Mouse (Mus musculus) stomach, postnatal 0 days (tissue): Measurements from ENCODE around the gene Alkbh2. TPM values are rescaled to one million over a fixed set of nuclear protein-coding genes. Genes with fewer than 3 reads are reported as not detected.
A peak's percentile ranks its signal among the peaks of the same experiment; 100 is the strongest.

Source experiments
- ATAC-seq: fragments of 200-750 bp; cut with Nextera tagmentation; 2 replicates; pipeline ENCODE4 v1.8.0; 2017; ENCODE audit not compliant: low FRiP score, low TSS enrichment
- DNase-seq: peaks from one replicate; pipeline ENCODE4 v3.0.0-alpha.2; 2016; ENCODE audit warnings: low spot score
- H3K27ac ChIP-seq: fragments of 300-500 bp; sonication (generic); replicated peaks from 2 replicates; pipeline ENCODE4 v1.5.1; 2014; ENCODE audit warnings: mild to moderate bottlenecking, control low read depth
- H3K27me3 ChIP-seq: fragments of 300-500 bp; sonication (generic); 2 replicates; pipeline ENCODE4 v1.6.1; 2014; ENCODE audit warnings: low read length; ENCODE audit not compliant: control insufficient read depth, insufficient read depth
- H3K36me3 ChIP-seq: fragments of 300-500 bp; sonication (generic); 2 replicates; pipeline ENCODE4 v1.6.1; 2014; ENCODE audit warnings: low read length, mixed read lengths; ENCODE audit not compliant: control insufficient read depth, insufficient read depth
- H3K4me1 ChIP-seq: fragments of 300-500 bp; sonication (generic); replicated peaks from 2 replicates; pipeline ENCODE4 v1.6.1; 2014; ENCODE audit warnings: antibody characterized with exemption; ENCODE audit not compliant: control insufficient read depth, insufficient read depth
- H3K4me2 ChIP-seq: fragments of 300-500 bp; sonication (generic); replicated peaks from 2 replicates; pipeline ENCODE4 v1.6.1; 2014; ENCODE audit warnings: low read depth, mild to moderate bottlenecking, control low read depth, moderate library complexity
- H3K4me3 ChIP-seq: fragments of 300-500 bp; sonication (generic); 2 replicates; pipeline ENCODE4 v1.5.1; 2014; ENCODE audit warnings: low read depth, low read length, control low read depth
- H3K9ac ChIP-seq: fragments of 300-500 bp; sonication (generic); 2 replicates; pipeline ENCODE4 v1.6.1; 2014; ENCODE audit warnings: mild to moderate bottlenecking, low read length, control low read depth, mixed read lengths
- H3K9me3 ChIP-seq: fragments of 300-500 bp; sonication (generic); 2 replicates; pipeline ENCODE4 v1.6.1; 2016; ENCODE audit warnings: low read length; ENCODE audit not compliant: control insufficient read depth
- CTCF ChIP-seq: IDR thresholded peaks from 2 replicates; pipeline ENCODE4 v1.5.1; 2016; ENCODE audit warnings: antibody characterized with exemption, low read depth, mild to moderate bottlenecking, moderate library complexity
- EP300 ChIP-seq: optimal IDR thresholded peaks from 2 replicates; pipeline ENCODE3; 2016; ENCODE audit warnings: antibody characterized with exemption
- WGBS: fragments of 180-500 bp; shearing (Covaris S2); extraction: QIAGEN DNeasy Blood & Tissue Kit; methylation state at CpG from one replicate; pipeline ENCODE4 v1.1.7; 2014; 5-methylcytosine and 5-hydroxymethylcytosine counted together
- polyA plus RNA-seq: library from polyadenylated mRNA; unstranded; fragments of >200 nt; fragmentation: Nextera tagmentation; extraction: Ambion mirVana; gene quantifications from 2 replicates; pipeline ENCODE4 v1.2.1, GENCODE M21; 2015

The Alkbh2 gene
- 6.2 and 6.9 TPM in 2 replicates for polyA plus RNA-seq

- ATAC-seq, result peak; percentile 22; the same call in 1 of the 2 replicates
Observed at GRCm38 (mm10) chr5:114127374-114128349, at the start of gene Alkbh2. Gene Alkbh2, minus strand, starts transcription at chr5:114128218.

DNA sequence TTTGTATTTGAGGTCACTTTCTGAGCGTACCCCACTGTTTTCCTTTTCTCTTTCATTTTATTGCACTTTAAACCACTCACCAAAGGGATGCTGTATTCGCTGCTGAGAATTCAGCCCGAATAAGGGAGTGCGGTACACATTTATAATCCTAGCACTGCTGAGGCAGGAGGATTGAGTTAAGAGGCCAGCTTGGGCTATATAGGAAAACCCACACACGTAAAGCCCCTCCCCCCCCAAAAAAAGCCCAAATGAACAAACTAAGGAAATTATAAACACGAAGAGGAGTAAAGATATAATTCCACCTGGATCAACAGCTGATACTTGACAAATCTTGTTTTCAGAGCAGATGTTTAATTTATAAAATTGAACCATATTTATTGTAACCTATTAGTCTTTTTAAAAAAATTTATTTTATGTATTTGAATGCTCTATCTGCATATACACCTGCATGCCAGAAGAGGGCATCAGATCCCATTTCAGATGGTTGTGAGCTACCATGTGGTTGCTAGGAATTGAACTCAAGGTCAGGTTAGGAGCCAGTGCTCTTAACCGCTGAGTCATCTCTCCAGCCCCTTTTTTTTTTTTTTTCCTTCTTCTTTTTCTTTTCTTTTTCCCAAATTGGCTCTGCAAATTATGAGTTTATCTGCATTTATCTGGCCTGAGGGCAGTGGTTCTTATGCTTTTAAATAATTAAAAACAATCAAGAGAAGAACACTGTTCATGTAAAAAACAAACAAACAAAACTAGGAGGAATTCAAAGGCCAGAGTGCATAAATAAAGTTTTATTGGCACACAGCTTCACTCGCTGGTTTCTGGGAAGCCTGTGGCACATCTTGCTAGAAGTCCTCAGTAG, 48.8 kb upstream of the Alkbh2 start:
- no peak for ATAC-seq
- Histone ChIP-seq H3K27me3 (no peaks in the 10 kb centered on the region), H3K9me3 (no peaks in the 10 kb centered on the region), H3K4me2 (peak overlapping the region; percentile 82), H3K4me3 (peak overlapping the region; percentile 53; the same call in 1 of the 2 replicates), H3K27ac (peak overlapping the region; percentile 81; the same call in 1 of the 2 replicates), H3K9ac (peak overlapping the region; percentile 67), H3K36me3 (no peaks in the 10 kb centered on the region), H3K4me1 (no peaks in the 10 kb centered on the region; the same call in 1 of the 2 replicates)
- no peak for DNase-seq
- no peak for TF ChIP-seq EP300
- peak; percentile 56 for TF ChIP-seq CTCF
- 53% methylated on average over 8 of the region's 8 CpGs for WGBS

More at GRCm38 (mm10) chr5:114127374-114128349, at the start of gene Alkbh2:
- H3K4me2 ChIP-seq, result peak within 1 kb of the TSS; percentile 99
- H3K9ac ChIP-seq, result peak within 1 kb of the TSS; percentile 64
- under 1% methylated on average over 69 of the region's 69 CpGs for WGBS
- peak; percentile 90 for DNase-seq
- no peaks in the 10 kb centered on the region for H3K27me3 ChIP-seq
- peaks cover 7% of the 10 kb centered on the region; the same call in 1 of the 2 replicates for H3K36me3 ChIP-seq
- no peaks in the 10 kb centered on the region for H3K9me3 ChIP-seq
- peak; percentile 96 for TF ChIP-seq CTCF
- no peak for TF ChIP-seq EP300
- peaks cover 5% of the 10 kb centered on the region; the same call in 1 of the 2 replicates for H3K4me1 ChIP-seq
- H3K27ac ChIP-seq, result peak within 1 kb of the TSS; percentile 76
- peak within 1 kb of the TSS; percentile 61 for H3K4me3 ChIP-seq

DNA sequence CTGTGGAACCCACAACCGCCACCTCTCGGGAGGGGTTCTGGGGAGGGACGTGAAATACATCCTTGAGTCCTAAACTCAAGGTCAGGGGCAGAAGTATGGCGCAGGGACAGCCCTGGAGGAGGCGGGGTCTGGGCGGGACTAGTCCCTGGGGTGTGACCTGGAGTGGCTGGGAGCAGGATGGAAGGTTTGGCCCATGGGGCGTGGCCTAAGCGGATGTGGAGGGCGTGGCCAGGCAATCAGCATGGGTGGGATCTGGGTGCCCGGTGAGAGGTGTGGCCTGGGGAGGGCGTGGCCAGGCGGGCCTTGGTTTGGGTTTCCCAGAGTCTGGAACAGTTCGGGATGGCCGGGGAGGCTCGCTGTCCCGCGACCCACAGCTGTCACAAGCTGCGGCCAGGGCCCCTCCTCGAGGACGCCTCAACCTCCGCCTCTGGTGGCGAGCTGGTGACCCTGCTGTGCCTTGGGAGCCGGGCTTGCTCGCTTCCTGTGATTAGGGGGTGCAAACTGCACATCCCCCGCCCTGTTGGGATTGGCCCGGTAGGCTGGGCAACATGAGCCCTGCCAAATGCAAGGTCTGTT, 47.7 kb upstream of the Alkbh2 start:
- 0% methylated on average over 26 of the region's 26 CpGs for WGBS
- Histone ChIP-seq H3K9me3 (no peaks in the 10 kb centered on the region), H3K4me1 (no peaks in the 10 kb centered on the region; the same call in 1 of the 2 replicates), H3K4me2 (peak overlapping the region; percentile 82), H3K36me3 (no peaks in the 10 kb centered on the region), H3K9ac (peak overlapping the region; percentile 67), H3K4me3 (peak overlapping the region; percentile 53), H3K27ac (peak overlapping the region; percentile 81), H3K27me3 (no peaks in the 10 kb centered on the region)
- ATAC-seq, result peak; percentile 98
- DNase-seq, result peak; percentile 99
- TF ChIP-seq EP300 (no peak), CTCF (0 out of 2 replicates have a peak, but pooled peaks have one; percentile 6)

DNA sequence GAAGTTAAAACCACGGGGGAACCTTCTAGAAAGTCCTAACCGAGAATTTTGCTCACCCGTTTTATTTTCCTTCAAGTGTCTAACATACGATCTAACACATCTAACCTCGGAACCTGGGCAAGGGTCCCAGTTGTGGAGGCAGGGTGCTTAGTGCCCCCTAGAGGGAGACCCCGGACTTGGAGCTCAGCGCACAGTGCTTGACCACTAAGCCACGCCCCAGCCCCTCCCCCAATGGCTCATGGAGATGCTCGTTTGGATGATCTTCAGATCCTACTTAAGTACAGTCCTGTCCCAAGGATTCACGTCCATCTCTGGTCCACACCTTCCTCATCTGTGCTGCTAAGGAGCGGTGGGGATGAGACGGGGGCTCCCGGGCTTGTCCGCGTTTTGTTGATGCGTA, 46.6 kb upstream of the Alkbh2 start:
- H3K27me3 ChIP-seq, result no peaks in the 10 kb centered on the region
- no peaks in the 10 kb centered on the region for H3K36me3 ChIP-seq
- H3K4me2 ChIP-seq, result peak overlapping the region; percentile 42
- ATAC-seq (no peak), DNase-seq (peak; percentile 59)
- 0 out of 2 replicates have a peak overlapping the region, but pooled peaks have one; percentile 8 for H3K27ac ChIP-seq
- no peak overlapping the region for H3K9ac ChIP-seq
- no peaks in the 10 kb centered on the region; the same call in 1 of the 2 replicates for H3K4me1 ChIP-seq
- WGBS, result 13% methylated on average over 16 of the region's 16 CpGs
- H3K9me3 ChIP-seq, result no peaks in the 10 kb centered on the region
- peak overlapping the region; percentile 8; the same call in 1 of the 2 replicates for H3K4me3 ChIP-seq
- TF ChIP-seq CTCF (peak; percentile 66), EP300 (no peak)

DNA sequence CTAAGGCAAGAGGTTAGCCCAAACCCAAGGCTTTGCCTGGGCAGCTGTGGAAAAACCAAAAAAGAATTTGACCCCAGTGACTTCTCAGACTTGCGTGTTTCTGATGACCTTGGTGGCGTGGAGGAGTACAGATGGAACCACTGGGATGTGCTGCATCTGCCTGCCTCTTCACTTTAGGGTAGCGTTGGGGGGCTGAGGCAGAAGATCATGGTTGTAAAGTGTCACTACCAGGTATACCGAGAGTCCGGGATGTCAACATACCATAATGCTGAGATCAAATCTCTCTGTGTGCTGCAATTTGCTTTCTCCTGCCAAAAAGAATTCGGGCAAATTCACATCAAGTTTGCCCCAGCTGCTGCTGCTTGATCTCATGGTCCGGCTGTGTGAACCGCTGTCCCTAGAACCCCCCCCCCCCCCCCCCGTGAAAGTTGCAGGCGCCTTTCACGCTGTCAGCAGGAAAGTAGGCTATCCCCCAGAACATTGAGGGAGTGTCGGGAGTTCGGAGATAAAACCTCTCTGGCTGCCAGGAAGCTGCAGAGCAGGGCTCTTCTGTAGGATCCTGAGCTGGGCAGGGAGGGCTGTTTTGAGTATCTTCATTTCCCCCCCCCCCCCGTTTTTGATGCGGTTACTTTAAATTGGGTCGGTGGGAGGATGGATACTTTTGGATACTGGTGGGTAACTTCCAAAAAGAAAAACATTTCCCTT, 46.0 kb upstream of the Alkbh2 start:
- TF ChIP-seq EP300, result no peak
- no peak for TF ChIP-seq CTCF
- no peak for DNase-seq
- Histone ChIP-seq H3K9me3 (no peaks in the 10 kb centered on the region), H3K4me3 (0 out of 2 replicates have a peak overlapping the region, but pooled peaks have one; percentile 8), H3K36me3 (no peaks in the 10 kb centered on the region), H3K4me2 (peak overlapping the region; percentile 42), H3K9ac (no peak overlapping the region), H3K27me3 (no peaks in the 10 kb centered on the region), H3K4me1 (no peaks in the 10 kb centered on the region; the same call in 1 of the 2 replicates), H3K27ac (no peak overlapping the region)
- WGBS, result 18% methylated on average over 13 of the region's 16 CpGs
- ATAC-seq, result no peak
